Mouse (Mus musculus): ENCODE data around the gene Gas2l1. TPM values are rescaled to one million over a fixed set of nuclear protein-coding genes. Genes with fewer than 3 reads are reported as not detected.

The Gas2l1 gene
- polyA plus RNA-seq, 1 experiment = 2.3 TPM

- H3K4me3 ChIP-seq (replicated peaks) = no peak overlapping the region
- no peaks in the 10 kb centered on the region for H3K27me3 ChIP-seq (ENCODE audit: control insufficient read depth)
- no peaks in the 10 kb centered on the region for H3K4me1 ChIP-seq (ENCODE audit: control insufficient read depth)
- TF ChIP-seq GATA1 (IDR thresholded peaks at IDR 0.05; ENCODE audit: low read length) (no peak), TAL1 (IDR thresholded peaks at IDR 0.05; ENCODE audit: low read length) (no peak)
- no peaks in the 10 kb centered on the region for H3K9me3 ChIP-seq (ENCODE audit: control insufficient read depth, low read length)
- peaks cover 100% of the 10 kb centered on the region for H3K36me3 ChIP-seq (ENCODE audit: control insufficient read depth)
Observed at GRCm38 (mm10) chr11:5037146-5037854, 27.8 kb downstream of the Gas2l1 start.

- Histone ChIP-seq H3K36me3 (ENCODE audit: control insufficient read depth) (peaks cover 100% of the 10 kb centered on the region), H3K4me3 (replicated peaks) (no peak overlapping the region), H3K4me1 (ENCODE audit: control insufficient read depth) (no peaks in the 10 kb centered on the region), H3K27me3 (ENCODE audit: control insufficient read depth) (no peaks in the 10 kb centered on the region), H3K9me3 (ENCODE audit: control insufficient read depth, low read length) (no peaks in the 10 kb centered on the region)
- TF ChIP-seq TAL1 (IDR thresholded peaks at IDR 0.05; ENCODE audit: low read length) (no peak), GATA1 (IDR thresholded peaks at IDR 0.05; ENCODE audit: low read length) (no peak)
Observed at GRCm38 (mm10) chr11:5035421-5035820, 29.7 kb downstream of the Gas2l1 start.

GRCm38 (mm10) chr11:5033136-5033535 lies 32.0 kb downstream of the Gas2l1 start:
- TF ChIP-seq TAL1 (IDR thresholded peaks at IDR 0.05; ENCODE audit: low read length) (no peak), GATA1 (IDR thresholded peaks at IDR 0.05; ENCODE audit: low read length) (no peak)
- H3K9me3 ChIP-seq (ENCODE audit: control insufficient read depth, low read length) = no peaks in the 10 kb centered on the region
- no peak overlapping the region for H3K4me3 ChIP-seq (replicated peaks)
- peaks cover 100% of the 10 kb centered on the region for H3K36me3 ChIP-seq (ENCODE audit: control insufficient read depth)
- H3K4me1 ChIP-seq (ENCODE audit: control insufficient read depth) = no peaks in the 10 kb centered on the region; the same call in 1 of the 2 replicates
- H3K27me3 ChIP-seq (ENCODE audit: control insufficient read depth) = no peaks in the 10 kb centered on the region

GRCm38 (mm10) chr11:5032706-5033105 lies 32.4 kb downstream of the Gas2l1 start:
- Histone ChIP-seq H3K36me3 (ENCODE audit: control insufficient read depth) (peaks cover 100% of the 10 kb centered on the region), H3K4me3 (replicated peaks) (no peak overlapping the region), H3K4me1 (ENCODE audit: control insufficient read depth) (no peaks in the 10 kb centered on the region; the same call in 1 of the 2 replicates), H3K27me3 (ENCODE audit: control insufficient read depth) (no peaks in the 10 kb centered on the region), H3K9me3 (ENCODE audit: control insufficient read depth, low read length) (no peaks in the 10 kb centered on the region)
- TF ChIP-seq TAL1 (IDR thresholded peaks at IDR 0.05; ENCODE audit: low read length) = no peak
- no peak for TF ChIP-seq GATA1 (IDR thresholded peaks at IDR 0.05; ENCODE audit: low read length)

- Histone ChIP-seq H3K4me3 (replicated peaks) (no peak overlapping the region), H3K4me1 (ENCODE audit: control insufficient read depth) (no peaks in the 10 kb centered on the region; the same call in 1 of the 2 replicates), H3K9me3 (ENCODE audit: control insufficient read depth, low read length) (no peaks in the 10 kb centered on the region), H3K27me3 (ENCODE audit: control insufficient read depth) (no peaks in the 10 kb centered on the region), H3K36me3 (ENCODE audit: control insufficient read depth) (peaks cover 100% of the 10 kb centered on the region)
- TF ChIP-seq TAL1 (IDR thresholded peaks at IDR 0.05; ENCODE audit: low read length) = no peak
- TF ChIP-seq GATA1 (IDR thresholded peaks at IDR 0.05; ENCODE audit: low read length) = no peak
Observed at GRCm38 (mm10) chr11:5028228-5028627, 36.9 kb downstream of the Gas2l1 start.

- Histone ChIP-seq H3K27me3 (ENCODE audit: control insufficient read depth) (no peaks in the 10 kb centered on the region), H3K4me1 (ENCODE audit: control insufficient read depth) (no peaks in the 10 kb centered on the region; the same call in 1 of the 2 replicates), H3K9me3 (ENCODE audit: control insufficient read depth, low read length) (no peaks in the 10 kb centered on the region), H3K36me3 (ENCODE audit: control insufficient read depth) (peaks cover 92% of the 10 kb centered on the region), H3K4me3 (replicated peaks) (no peak overlapping the region)
- TF ChIP-seq TAL1 (IDR thresholded peaks at IDR 0.05; ENCODE audit: low read length) = no peak
- TF ChIP-seq GATA1 (IDR thresholded peaks at IDR 0.05; ENCODE audit: low read length) = no peak
Observed at GRCm38 (mm10) chr11:5025108-5025507, 40.0 kb downstream of the Gas2l1 start.

GRCm38 (mm10) chr11:5017506-5017905 lies 47.6 kb downstream of the Gas2l1 start:
- Histone ChIP-seq H3K9me3 (ENCODE audit: control insufficient read depth, low read length) (no peaks in the 10 kb centered on the region), H3K36me3 (ENCODE audit: control insufficient read depth) (peaks cover 91% of the 10 kb centered on the region), H3K4me1 (ENCODE audit: control insufficient read depth) (peaks cover 8% of the 10 kb centered on the region), H3K27me3 (ENCODE audit: control insufficient read depth) (no peaks in the 10 kb centered on the region), H3K4me3 (replicated peaks) (no peak overlapping the region)
- no peak for TF ChIP-seq TAL1 (IDR thresholded peaks at IDR 0.05; ENCODE audit: low read length)
- TF ChIP-seq GATA1 (IDR thresholded peaks at IDR 0.05; ENCODE audit: low read length) = no peak

GRCm38 (mm10) chr11:5016286-5016685 lies 48.8 kb downstream of the Gas2l1 start:
- H3K4me1 ChIP-seq (ENCODE audit: control insufficient read depth) = peaks cover 20% of the 10 kb centered on the region
- H3K9me3 ChIP-seq (ENCODE audit: control insufficient read depth, low read length) = no peaks in the 10 kb centered on the region
- H3K36me3 ChIP-seq (ENCODE audit: control insufficient read depth) = peaks cover 95% of the 10 kb centered on the region
- no peaks in the 10 kb centered on the region for H3K27me3 ChIP-seq (ENCODE audit: control insufficient read depth)
- H3K4me3 ChIP-seq (replicated peaks) = no peak overlapping the region
- no peak for TF ChIP-seq GATA1 (IDR thresholded peaks at IDR 0.05; ENCODE audit: low read length)
- TF ChIP-seq TAL1 (IDR thresholded peaks at IDR 0.05; ENCODE audit: low read length) = no peak

GRCm38 (mm10) chr11:5015720-5016119 lies 49.4 kb downstream of the Gas2l1 start:
- no peak overlapping the region for H3K4me3 ChIP-seq (replicated peaks)

More at GRCm38 (mm10) chr11:5015720-5016119, 49.4 kb downstream of the Gas2l1 start:
- Histone ChIP-seq H3K27me3 (ENCODE audit: control insufficient read depth) (no peaks in the 10 kb centered on the region), H3K9me3 (ENCODE audit: control insufficient read depth, low read length) (no peaks in the 10 kb centered on the region), H3K4me1 (ENCODE audit: control insufficient read depth) (peaks cover 23% of the 10 kb centered on the region), H3K36me3 (ENCODE audit: control insufficient read depth) (peaks cover 96% of the 10 kb centered on the region)
- TF ChIP-seq GATA1 (IDR thresholded peaks at IDR 0.05; ENCODE audit: low read length) (no peak), TAL1 (IDR thresholded peaks at IDR 0.05; ENCODE audit: low read length) (no peak)
